ENCODE assay signal across 17 mouse cellular contexts in the genomic region with DNA sequence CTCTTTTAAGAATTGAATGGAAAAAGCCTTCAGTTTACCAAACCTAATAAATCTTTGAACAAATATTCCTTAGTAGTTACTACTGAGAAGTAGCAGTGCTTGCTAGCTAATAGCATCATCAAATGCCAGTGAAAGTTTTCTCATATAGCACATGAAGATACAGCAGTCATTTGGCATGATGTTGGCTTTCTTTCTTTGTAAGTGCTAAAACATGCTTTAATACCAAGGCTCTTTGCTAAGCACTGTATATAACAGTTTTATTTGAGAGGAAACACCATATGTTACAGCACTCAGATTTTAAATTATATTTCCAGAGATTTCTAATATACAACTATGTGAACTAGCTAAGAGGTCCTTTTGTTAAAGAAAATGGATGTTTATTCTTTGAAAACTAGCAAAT.
"Had no signal": no experiment of that assay in that cellular context is flagged by ENCODE, and none has a peak within 500 bp of the region (broad histone marks: within the 10 kb centered on the region; RNA-seq: fewer than 3 reads in every experiment).

No protein-coding gene starts in this region.

- H3K4me3 ChIP-seq: midbrain, embryonic 10.5 days; midbrain, embryonic 12.5 days; myocyte; neural tube, embryonic 13.5 days; neural tube, embryonic 15.5 days; stomach, embryonic 15.5 days had no signal

- DNase-seq: lung, adult 18-20 months; lung, embryonic 14.5 days; lung, postnatal 10 days; lung, postnatal 4 days; midbrain, embryonic 14.5 days; right cerebral cortex, postnatal 14 days; thymus, adult 2 months; thymus, postnatal 25 days; thymus, postnatal 4 days had no signal

- H3K36me3 ChIP-seq: midbrain, embryonic 10.5 days; midbrain, embryonic 12.5 days; neural tube, embryonic 13.5 days; neural tube, embryonic 15.5 days; stomach, embryonic 15.5 days had no signal

- H3K4me1 ChIP-seq: midbrain, embryonic 12.5 days; neural tube, embryonic 15.5 days; stomach, embryonic 15.5 days had no signal

- H3K4me2 ChIP-seq: lung, embryonic 14.5 days; midbrain, embryonic 12.5 days; neural tube, embryonic 13.5 days; neural tube, embryonic 15.5 days; stomach, embryonic 15.5 days had no signal

- H3K9me3 ChIP-seq: midbrain, embryonic 10.5 days; midbrain, embryonic 12.5 days; neural tube, embryonic 13.5 days; neural tube, embryonic 15.5 days; stomach, embryonic 15.5 days had no signal

- H3K9ac ChIP-seq: lung, embryonic 14.5 days; midbrain, embryonic 12.5 days; neural tube, embryonic 13.5 days; neural tube, embryonic 15.5 days; stomach, embryonic 15.5 days had no signal

- H3K27me3 ChIP-seq: midbrain, embryonic 12.5 days; neural tube, embryonic 13.5 days; neural tube, embryonic 15.5 days; stomach, embryonic 15.5 days had no signal

- ATAC-seq: midbrain, embryonic 16.5 days had no signal

- H3K27ac ChIP-seq: midbrain, embryonic 10.5 days; midbrain, embryonic 12.5 days; neural tube, embryonic 13.5 days; neural tube, embryonic 15.5 days; stomach, embryonic 15.5 days; stomach, postnatal 0 days had no signal
